Mouse (Mus musculus): ENCODE measurements around the gene Cpt1c.

Gene Cpt1c

GRCm38 (mm10) chr7:44962337-44962736 lies 12.3 kb downstream of the Cpt1c start:
- DNase-seq (ENCODE audit: low spot score), result no peak

- peak; percentile 4 for DNase-seq (ENCODE audit: low spot score)
Observed at GRCm38 (mm10) chr7:44960512-44960910, 14.1 kb downstream of the Cpt1c start.

DNA sequence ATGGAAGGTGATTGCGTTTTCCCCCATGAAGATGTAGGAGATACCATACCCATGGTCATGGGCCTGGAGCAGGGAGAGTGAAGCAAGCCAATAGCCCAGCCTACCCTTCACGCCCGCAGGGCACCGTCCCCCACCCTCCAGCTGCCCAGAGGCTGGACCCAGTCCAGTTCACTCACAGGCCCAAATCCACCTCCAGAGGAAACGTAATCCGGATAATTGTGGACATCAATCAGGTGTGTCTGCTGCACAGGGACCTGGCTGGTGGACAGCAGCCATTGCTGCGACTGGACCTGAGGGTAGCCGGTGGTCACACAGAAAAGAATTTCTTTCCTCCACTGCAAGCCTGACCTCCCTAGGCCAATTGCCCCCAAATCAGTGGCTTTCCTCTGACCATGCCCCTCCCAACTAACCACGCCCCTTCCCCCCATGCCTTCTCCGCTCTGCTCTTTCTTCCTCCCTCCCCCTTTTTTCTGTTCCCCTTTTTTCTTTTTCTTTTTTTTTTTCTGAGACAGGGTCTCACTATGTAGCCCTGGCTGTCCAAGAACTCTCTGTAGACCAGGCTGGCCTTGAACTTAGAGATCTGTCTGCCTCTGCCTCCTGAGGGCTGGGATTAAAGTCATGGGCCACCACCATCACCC lies 14.7 kb downstream of the Cpt1c start:
- no peak for DNase-seq (ENCODE audit: low spot score)

GRCm38 (mm10) chr7:44959281-44959680 lies 15.4 kb downstream of the Cpt1c start:
- DNase-seq (ENCODE audit: low spot score), result no peak

- no peak for DNase-seq (ENCODE audit: low spot score)
Observed at GRCm38 (mm10) chr7:44958208-44958607, 16.4 kb downstream of the Cpt1c start.

GRCm38 (mm10) chr7:44957183-44957835 lies 17.3 kb downstream of the Cpt1c start:
- DNase-seq (ENCODE audit: low spot score), result peak; percentile 56

DNA sequence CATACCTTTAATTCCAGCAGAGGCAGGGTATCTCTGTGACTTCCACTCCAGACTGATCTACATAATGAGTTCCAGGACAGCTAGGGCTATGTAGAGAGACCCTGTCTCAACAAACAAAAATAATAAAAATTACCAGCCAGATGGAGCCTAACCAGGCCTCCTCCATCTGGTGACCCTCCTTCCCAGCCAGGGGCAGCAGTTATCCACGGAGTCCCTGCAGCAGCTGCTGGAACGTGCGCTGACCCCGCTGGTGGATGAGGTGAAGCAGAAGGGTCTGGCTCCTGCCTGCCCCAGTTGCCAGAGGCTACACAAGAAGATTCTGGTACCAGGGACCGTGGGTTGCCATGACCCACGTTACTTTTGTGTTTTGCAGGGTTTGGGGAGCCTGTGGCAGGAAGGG lies 18.4 kb downstream of the Cpt1c start:
- DNase-seq (ENCODE audit: low spot score), result no peak

DNA sequence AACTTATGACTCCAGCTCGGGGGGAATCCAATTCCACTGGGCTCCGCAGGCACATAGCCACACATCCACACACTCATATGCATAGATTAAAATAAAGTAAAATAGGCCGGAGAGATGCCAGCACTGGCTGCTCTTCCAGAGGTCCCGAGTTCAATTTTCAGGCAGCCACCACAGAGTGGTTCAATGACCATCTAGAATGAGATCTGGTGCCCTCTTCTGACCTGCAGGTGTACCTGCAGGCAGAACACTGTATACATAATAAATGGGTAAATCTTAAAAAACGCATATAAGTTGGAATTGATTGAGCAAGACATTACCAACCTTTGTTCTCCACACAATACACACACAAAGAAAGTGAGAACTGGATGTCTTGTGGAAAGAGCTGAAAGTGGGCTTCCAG lies 19.0 kb downstream of the Cpt1c start:
- no peak for DNase-seq (ENCODE audit: low spot score)

DNA sequence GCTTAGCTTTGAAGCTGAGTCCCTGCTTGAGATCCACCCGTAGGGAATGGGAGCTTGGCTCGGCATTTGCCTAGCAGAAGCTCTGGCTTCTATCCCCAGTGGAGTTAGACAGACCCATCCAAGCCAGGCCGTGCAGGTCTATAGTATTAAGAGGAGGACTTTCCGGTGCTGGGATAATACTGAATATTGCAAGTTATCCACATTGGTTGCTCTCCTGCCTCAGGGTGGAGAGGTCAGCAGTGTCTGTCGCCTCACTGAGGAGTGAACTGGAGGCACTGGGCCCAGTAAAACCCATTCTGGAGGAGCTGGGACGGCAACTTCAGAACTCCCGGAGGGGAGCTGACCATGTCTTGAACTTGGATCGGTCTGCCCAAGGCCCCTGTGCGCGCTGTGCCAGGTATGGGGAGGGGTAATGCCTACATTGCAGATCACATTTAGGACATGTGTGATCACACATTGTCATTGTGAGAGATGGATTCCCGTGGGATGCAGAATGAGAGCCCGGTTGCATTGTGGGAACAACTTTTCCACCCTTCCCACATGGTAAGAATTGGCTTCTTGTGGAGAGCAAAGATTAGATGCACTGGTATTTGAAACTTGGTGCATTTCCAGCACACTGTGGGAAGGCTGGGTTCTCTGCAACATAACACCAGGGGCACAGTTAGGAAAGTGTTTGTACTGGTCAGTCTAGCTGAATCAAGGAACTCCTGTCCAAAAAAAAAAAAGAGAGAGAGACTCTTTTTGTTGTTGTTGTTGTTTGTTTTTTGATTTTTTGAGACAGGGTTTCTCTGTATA lies 20.4 kb downstream of the Cpt1c start:
- no peak for DNase-seq (ENCODE audit: low spot score)

GRCm38 (mm10) chr7:44953561-44953960 lies 21.1 kb downstream of the Cpt1c start:
- DNase-seq (ENCODE audit: low spot score), result no peak

- DNase-seq (ENCODE audit: low spot score), result peak; percentile 93
Observed at GRCm38 (mm10) chr7:44952611-44953306, 21.9 kb downstream of the Cpt1c start.

- peak; percentile 80 for DNase-seq (ENCODE audit: low spot score)
Observed at GRCm38 (mm10) chr7:44951960-44952359, 22.7 kb downstream of the Cpt1c start.

DNA sequence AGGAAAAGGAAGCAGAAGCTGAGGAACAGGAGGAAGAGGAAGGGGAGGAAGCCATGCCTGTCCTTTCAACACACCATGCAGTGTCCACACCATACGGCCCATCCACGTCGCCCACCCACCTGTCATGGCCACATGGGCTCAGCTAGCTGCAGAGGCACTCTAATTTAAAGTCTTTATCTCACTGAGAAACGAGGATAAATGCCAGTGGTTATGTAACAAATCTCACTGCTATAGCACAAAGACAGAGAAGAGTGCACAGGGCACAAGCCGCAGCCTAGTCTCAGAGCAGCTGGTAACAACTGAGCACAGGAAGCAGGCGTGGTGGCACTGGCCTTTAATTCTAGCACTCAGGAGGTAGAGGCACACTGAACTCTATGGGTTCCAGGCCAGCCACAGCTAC lies 24.7 kb downstream of the Cpt1c start:
- DNase-seq (ENCODE audit: low spot score), result no peak

DNA sequence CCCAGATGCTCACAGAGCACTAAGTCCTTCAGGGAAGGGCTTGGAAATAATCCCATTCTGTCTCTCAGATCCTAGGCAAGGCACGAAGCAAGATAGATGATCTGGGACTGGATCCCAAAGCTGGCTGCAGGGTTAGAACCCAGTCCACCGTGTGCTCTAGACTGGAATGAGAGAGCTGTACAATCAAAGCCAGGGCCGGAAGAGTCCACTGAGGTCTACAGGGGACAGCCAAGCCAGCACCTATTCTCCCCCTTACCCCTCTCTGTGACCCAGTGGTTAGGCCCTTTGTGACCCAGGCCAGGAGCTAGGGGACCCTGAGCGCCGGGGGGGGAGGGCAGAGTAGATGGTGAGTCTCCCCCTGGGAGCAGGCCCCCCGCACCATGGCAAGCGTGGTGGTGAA lies 31.7 kb downstream of the Cpt1c start, which contains the start of gene Tsks:
TSS of gene Tsks (plus strand) at position 301 of the 400 bp plus-strand sequence.
- DNase-seq (ENCODE audit: low spot score), result no peak

DNA sequence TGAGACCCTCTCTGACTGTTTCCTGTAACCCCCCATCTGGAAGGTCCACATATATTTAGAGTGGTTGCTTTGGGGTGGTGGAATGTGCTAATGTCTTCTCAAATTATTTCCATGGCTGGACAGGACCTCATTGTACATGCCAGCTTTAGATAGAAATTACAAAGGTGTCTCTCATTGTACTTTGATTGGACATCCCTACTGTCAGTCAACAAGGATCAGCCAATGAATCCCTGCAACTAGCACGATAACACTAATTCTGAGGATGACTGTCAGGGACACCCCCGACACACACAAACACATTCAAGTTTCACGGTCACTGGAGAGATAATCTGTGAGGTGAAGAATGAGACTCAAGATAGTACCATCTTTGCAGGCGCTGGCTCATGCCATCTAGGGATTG lies 36.0 kb downstream of the Cpt1c start:
- no peak for DNase-seq (ENCODE audit: low spot score)

GRCm38 (mm10) chr7:44929204-44930151 lies 45.2 kb downstream of the Cpt1c start, which contains the start of gene Ap2a1:
Gene Ap2a1, minus strand, starts transcription at chr7:44929496.
- peak; percentile 100 for DNase-seq (ENCODE audit: low spot score)

GRCm38 (mm10) chr7:44928570-44928969 lies 46.1 kb downstream of the Cpt1c start:
- DNase-seq (ENCODE audit: low spot score), result no peak

- no peak for DNase-seq (ENCODE audit: low spot score)
Observed at GRCm38 (mm10) chr7:44925468-44925867, 49.2 kb downstream of the Cpt1c start.

DNA sequence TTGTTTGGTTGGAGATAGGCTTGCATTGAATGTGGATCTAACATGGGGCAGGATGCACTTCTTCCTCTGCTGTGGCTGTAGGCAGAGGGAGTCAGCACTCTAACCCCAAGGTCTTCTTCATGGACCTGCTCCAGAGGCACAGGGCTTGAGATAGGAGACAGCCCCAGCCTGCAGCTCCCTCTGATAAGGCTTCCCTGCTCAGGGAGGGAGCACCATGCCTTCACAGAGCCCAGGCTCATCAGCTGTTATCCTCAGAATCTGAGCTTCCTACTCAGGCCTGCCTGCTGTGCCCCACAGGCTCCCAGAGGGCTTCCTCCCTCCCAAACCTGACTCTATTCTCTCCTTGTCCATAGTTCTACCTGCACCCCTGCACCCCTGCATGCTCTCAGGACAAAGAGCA lies 52.1 kb downstream of the Cpt1c start:
- DNase-seq (ENCODE audit: low spot score), result no peak

DNA sequence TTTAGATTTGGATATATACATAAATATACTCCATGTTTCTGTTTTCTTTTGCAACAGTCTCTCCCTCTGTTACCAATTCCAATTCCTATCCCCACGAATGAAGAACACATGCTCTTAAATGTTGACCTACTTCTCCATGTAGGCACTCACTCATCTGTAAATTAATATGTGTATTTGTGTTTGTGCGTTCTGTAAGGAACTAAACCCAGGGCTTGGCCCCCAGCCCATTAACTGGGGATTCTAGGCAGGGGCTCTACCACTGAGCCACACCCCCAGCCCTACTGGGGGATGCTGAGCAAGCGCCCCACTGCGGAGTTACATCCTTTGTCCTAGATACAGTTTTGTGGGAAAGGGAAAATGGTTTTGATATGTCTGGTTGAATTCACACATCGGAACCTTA lies 55.5 kb downstream of the Cpt1c start:
- DNase-seq (ENCODE audit: low spot score), result no peak

GRCm38 (mm10) chr7:44918219-44918618 lies 56.4 kb downstream of the Cpt1c start:
- DNase-seq (ENCODE audit: low spot score), result no peak

Data from testis, postnatal 14 days (tissue).